Mouse (Mus musculus): ENCODE data around the gene Lrp8.

Gene Lrp8

GRCm38 (mm10) chr4:107844971-107845370 lies 42.9 kb downstream of the Lrp8 start:
- in situ Hi-C loops (cut with MboI, MseI) = loop anchor here (5.0 kb wide), 1 partner anchor 108 kb away; no protein-coding TSS in a partner anchor

- in situ Hi-C loops (cut with MboI, MseI) = no loop called here
Measured at GRCm38 (mm10) chr4:107846795-107847194, 44.7 kb downstream of the Lrp8 start.

DNA sequence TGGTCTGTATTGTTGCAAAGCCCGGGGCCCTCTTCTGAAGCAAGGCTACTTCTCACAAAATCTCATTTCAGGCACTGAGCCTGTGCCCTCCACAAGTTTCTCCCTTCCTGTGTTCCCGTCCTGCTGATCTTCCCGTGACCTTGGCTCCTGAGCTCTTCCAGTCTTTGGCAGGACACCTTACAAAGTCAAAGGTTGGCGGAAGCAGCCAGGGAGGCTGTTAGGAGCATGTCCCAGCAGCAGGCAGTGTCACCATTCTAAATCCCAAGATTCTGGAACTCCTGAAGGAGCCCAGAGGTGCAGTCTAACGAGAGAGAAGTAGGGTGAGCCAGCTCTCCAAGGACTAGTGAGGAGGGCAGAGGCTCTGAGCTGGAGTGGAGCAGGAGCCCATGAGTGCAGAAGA lies 46.5 kb downstream of the Lrp8 start:
- in situ Hi-C loops (cut with MboI, MseI) = no loop called here

- in situ Hi-C loops (cut with MboI, MseI) = no loop called here
Measured at GRCm38 (mm10) chr4:107849621-107850020, 47.6 kb downstream of the Lrp8 start.

- in situ Hi-C loops (cut with MboI, MseI) = no loop called here
Measured at GRCm38 (mm10) chr4:107850091-107850490, 48.0 kb downstream of the Lrp8 start.

- in situ Hi-C loops (cut with MboI, MseI) = no loop called here
Measured at GRCm38 (mm10) chr4:107853333-107853732, 51.3 kb downstream of the Lrp8 start.

DNA sequence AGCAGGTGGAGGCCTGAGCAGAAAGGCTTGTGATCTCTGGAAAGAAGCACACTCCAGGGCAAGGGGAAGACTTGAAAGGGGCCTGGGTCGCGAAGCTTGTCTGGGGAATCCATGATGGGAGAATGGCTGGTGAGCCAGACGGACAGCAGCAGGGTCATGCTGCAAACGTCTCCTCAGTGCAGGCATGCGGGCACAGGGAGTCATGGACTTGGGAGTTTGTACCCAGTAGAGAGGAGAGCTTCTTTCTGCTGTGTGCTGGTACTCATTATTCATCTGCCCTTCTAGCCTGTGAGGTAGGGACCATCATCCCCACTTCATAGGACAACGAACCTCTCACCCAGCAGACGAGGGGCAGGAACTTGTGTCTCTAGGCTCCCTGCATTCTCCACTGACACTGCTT lies 51.8 kb downstream of the Lrp8 start:
- in situ Hi-C loops (cut with MboI, MseI) = no loop called here

- in situ Hi-C loops (cut with MboI, MseI) = no loop called here
Measured at GRCm38 (mm10) chr4:107856958-107857686, 55.1 kb downstream of the Lrp8 start.

- in situ Hi-C loops (cut with MboI, MseI) = no loop called here
Measured at GRCm38 (mm10) chr4:107858995-107859394, 56.9 kb downstream of the Lrp8 start.

DNA sequence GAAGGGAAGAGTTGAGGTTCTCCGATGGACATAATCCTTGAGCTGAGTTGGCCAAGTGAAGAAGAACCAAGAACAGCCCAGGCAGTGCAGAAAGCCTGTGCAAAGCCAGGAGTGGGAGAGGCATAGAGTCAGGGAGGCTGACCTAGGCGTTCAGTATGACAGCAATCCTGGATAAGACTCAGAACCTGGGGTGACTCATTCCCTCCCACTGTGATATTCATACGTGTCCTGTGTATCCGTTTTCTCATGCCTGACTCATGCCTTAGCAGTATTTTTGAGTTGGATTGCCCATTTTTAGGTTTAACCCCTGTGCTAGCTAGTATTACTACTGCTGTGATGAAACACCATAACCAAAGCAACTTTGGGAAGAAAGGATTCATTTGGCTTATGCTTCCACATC lies 62.8 kb downstream of the Lrp8 start:
- in situ Hi-C loops (cut with MboI, MseI) = no loop called here

GRCm38 (mm10) chr4:107879254-107880050 lies 77.4 kb downstream of the Lrp8 start, which contains the start of gene Magoh:
Magoh (plus strand) TSS chr4:107879755.
- in situ Hi-C loops (cut with MboI, MseI) = no loop called here

DNA sequence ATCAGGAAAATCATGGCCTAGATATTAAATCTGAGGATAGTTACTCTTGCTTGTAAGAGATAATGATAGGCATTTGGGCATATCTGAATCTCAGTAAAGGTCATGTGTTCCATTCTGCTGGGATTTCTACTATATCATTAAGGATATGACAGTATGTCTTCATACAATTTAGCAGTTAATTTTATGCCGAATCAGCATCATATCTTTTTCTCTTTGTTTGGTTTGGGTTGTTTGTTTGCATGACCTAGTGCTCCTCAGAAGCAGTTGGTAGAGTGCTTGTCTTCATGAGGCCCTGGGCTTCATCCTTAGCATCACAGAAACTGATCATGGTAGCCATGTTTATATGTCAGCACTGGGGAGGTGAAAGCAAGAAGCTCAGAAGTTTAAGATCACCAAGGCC lies 79.6 kb downstream of the Lrp8 start:
- in situ Hi-C loops (cut with MboI, MseI) = no loop called here

- in situ Hi-C loops (cut with MboI, MseI) = no loop called here
Measured at GRCm38 (mm10) chr4:107886371-107886770, 84.3 kb downstream of the Lrp8 start.

GRCm38 (mm10) chr4:107889385-107889730 lies 87.3 kb downstream of the Lrp8 start:
- in situ Hi-C loops (cut with MboI, MseI) = no loop called here

GRCm38 (mm10) chr4:107889731-107890432 lies 87.8 kb downstream of the Lrp8 start, which contains the start of gene 0610037L13Rik:
0610037L13Rik (plus strand) TSS chr4:107889813.
- in situ Hi-C loops (cut with MboI, MseI) = no loop called here

DNA sequence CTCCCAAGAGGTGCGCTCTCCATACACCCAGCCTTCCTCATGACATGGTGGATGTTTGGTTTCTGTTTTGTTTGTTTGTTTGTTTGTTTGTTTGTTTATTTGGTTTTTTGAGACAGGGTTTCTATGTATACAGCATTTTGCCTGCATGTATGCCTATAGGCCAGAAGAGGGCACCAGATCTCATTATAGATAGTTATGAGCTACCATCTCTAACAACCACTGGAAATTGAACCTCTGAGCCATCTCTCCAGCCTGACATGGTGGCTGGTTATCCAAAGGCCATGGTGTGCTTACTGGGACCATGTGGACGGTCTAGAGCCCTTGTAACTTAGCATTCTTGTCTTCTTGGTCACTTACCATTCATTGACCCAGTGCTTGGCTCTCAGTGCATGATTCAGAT lies 90.6 kb downstream of the Lrp8 start:
- in situ Hi-C loops (cut with MboI, MseI) = no loop called here

DNA sequence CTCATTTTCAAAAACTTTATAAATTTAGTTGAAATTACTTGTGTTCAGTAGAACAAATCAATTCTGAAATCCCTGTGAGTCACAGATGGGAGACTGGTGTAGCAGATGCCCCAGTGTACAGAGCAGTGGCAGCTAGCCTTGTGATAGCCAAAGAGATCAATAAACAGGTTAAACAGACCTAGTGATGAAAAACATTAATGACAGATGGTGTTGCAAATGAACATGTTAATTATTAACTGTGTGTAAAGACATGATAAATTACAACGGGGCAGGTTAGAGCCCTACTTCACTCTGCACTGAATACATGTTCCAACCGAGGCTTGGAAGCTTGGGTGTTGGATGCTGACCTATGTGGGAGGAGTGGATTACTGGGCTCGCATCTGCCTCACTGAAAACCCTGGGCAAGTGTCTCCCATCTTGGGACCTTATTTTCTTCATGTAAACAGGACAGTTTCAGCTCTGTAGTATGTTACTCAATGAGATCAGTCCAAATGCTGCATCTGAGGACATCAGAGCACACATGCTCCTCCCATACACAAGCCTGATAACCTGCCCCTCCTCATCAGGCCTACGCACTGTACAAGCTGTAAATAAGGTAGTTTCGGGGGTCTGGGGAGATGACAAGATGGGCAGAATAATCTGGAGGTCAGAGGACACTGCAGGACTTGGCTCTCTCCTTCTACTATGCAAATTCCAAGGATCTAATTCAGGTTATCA lies 97.3 kb downstream of the Lrp8 start:
- in situ Hi-C loops (cut with MboI, MseI) = no loop called here

- in situ Hi-C loops (cut with MboI, MseI) = no loop called here
Measured at GRCm38 (mm10) chr4:107900206-107900605, 98.1 kb downstream of the Lrp8 start.

DNA sequence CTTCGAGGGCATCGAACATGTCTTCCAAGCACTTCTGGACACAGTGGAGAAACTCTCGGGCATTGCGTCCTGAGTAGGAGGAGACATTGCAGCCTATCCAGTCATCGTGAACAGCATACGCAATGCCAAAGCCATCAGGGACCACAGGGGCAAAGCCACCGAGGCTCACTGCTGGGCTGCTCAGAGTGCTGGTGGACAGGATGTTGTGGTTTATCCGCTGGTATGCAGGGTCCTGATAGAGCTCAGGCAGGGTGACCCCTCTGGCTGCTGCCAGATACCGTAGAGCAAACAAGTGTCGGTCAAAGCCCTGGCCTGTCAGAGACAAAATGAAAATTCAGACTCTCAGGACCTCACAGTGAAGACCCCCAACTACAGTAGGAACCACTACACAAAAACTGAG lies 102.2 kb downstream of the Lrp8 start:
- in situ Hi-C loops (cut with MboI, MseI) = no loop called here

GRCm38 (mm10) chr4:107906561-107906960 lies 104.5 kb downstream of the Lrp8 start:
- in situ Hi-C loops (cut with MboI, MseI) = no loop called here

DNA sequence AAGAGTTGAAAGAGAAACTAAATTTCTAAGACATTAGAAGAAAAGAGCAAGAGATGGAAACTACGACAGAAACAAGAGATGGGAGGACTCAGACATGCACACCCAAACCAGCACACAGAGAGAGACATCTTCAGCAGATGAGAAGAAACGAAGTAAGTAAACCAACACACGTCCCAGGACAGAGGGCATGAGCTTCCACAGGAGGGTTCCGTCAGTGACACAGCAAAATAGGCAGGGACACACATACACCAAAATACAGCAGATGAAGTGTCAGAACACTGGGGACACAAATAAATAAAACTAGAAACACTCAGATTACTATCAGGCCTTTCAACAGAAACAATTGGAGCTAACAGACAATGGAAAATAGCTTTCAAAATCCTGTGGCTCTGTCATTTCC lies 108.0 kb downstream of the Lrp8 start:
- in situ Hi-C loops (cut with MboI, MseI) = no loop called here

DNA sequence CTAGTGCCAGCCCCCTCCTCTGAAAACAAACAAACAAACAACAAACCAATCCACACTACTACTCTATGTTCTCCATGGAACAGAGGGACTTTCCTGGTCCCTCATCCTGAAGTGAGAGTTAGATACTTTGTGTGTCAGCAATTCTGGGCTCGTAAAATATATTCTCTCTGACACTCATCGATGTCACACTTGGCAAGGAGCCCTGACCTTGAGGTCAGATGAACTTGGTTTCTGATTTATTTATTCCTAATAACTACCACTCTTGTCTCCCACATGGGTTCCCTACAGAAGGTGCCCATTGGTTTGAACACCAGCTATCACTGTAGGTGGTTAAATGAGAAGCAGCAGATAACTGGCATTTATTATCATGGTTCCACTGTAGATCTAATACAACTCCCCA lies 118.3 kb downstream of the Lrp8 start:
- in situ Hi-C loops (cut with MboI, MseI) = no loop called here
